Mouse (Mus musculus) embryonic facial prominence, embryonic 13.5 days (tissue): Measurements from ENCODE around the gene Bnip3. TPM values are rescaled to one million over a fixed set of nuclear protein-coding genes. Genes with fewer than 3 reads are reported as not detected.

Experiments used
- polyA plus RNA-seq: library from polyadenylated mRNA; unstranded; fragments of >200 nt; fragmentation: Nextera tagmentation; extraction: Ambion mirVana; gene quantifications from 2 replicates; pipeline ENCODE4 v1.2.1, GENCODE M21; 2015

The Bnip3 gene
- polyA plus RNA-seq, 1 experiment from 2014 or later: 100.0 TPM

Other genes with a start within 250 kb of the Bnip3 start
- 40.0 and 45.5 TPM in 2 replicates for gene Ppp2r2d, start 63.4 kb downstream of the Bnip3 start, polyA plus RNA-seq
- 14.5 and 15.2 TPM in 2 replicates for gene Mapk1ip1, start 63.2 kb downstream of the Bnip3 start, polyA plus RNA-seq
- gene Jakmip3, start 31.2 kb upstream of the Bnip3 start, polyA plus RNA-seq: 0.41 and 0.47 TPM in 2 replicates
- 24.1 and 27.9 TPM in 2 replicates for gene Dpysl4, start 176.5 kb upstream of the Bnip3 start, polyA plus RNA-seq